Mouse (Mus musculus): ENCODE data around the gene Pcnt.

DNA sequence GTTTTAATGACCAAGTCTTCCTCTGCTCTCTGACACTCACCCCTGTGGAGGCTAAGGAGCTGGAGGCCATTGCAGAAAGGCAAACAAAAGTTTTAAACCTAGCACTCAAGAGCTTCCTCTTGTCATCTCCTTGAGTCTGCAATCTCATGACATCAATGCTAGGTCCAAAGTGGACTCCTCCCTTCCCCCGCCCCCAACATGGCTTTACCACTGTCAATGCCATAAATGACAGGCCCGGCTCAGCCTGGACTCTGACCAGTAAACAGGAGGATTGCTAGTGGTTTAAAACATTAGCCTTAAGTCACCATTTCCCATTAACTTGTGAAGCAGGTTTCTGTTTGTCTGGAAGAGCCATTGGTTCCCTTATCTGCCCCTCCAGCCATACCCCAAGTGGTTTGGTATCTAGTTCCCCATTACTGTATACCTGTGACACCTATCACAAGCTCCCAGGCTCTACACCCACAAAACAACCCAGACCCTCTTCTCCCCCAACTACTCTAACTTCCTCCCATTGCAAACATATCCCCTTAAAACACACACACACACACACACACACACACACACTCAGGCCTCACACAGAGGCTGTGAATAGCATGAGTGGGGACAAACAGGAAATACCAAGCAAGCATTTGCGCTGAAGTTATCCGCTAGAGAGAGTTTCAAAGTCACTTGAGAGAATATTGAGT is 3.6 kb upstream of the Pcnt start:
- TF ChIP-seq CTCF (IDR thresholded peaks at IDR 0.05; ENCODE audit: insufficient read depth, low read length) (no peak), POLR2A (IDR thresholded peaks at IDR 0.05; ENCODE audit: borderline replicate concordance, extremely low read depth, low read depth, low read length) (no peak)

All from lung, adult 2 months (tissue).